Mouse (Mus musculus) heart, embryonic 10.5 days (tissue): ENCODE data around the gene Bpifb5. TPM values are rescaled to one million over a fixed set of nuclear protein-coding genes. Genes with fewer than 3 reads are reported as not detected.
"Not testable (repeated sequence)": the region's sequence is repeated elsewhere in the genome, so short reads cannot be mapped to it uniquely, and the experiment has no call there.

Source experiments
- DNase-seq: peaks from one replicate; pipeline ENCODE4 v3.0.0-alpha.2; 2017; ENCODE audit warnings: low spot score
- H3K27ac ChIP-seq: fragments of 300-500 bp; sonication (generic); 2 replicates; pipeline ENCODE4 v1.5.1; 2016; ENCODE audit warnings: mild to moderate bottlenecking
- H3K27me3 ChIP-seq: fragments of 300-500 bp; sonication (generic); 2 replicates; pipeline ENCODE4 v1.6.1; 2016; ENCODE audit warnings: mild to moderate bottlenecking; ENCODE audit not compliant: poor library complexity, insufficient read depth, severe bottlenecking
- H3K36me3 ChIP-seq: fragments of 300-500 bp; sonication (generic); 2 replicates; pipeline ENCODE4 v1.6.1; 2016; ENCODE audit warnings: mild to moderate bottlenecking, moderate library complexity
- H3K4me1 ChIP-seq: fragments of 300-500 bp; sonication (generic); 2 replicates; pipeline ENCODE4 v1.6.1; 2016; ENCODE audit warnings: mild to moderate bottlenecking
- H3K4me3 ChIP-seq: fragments of 300-500 bp; sonication (generic); 2 replicates; pipeline ENCODE4 v1.5.1; 2016; ENCODE audit warnings: mild to moderate bottlenecking, moderate library complexity
- H3K9me3 ChIP-seq: fragments of 300-500 bp; sonication (generic); 2 replicates; pipeline ENCODE4 v1.6.1; 2016; ENCODE audit warnings: mild to moderate bottlenecking, moderate library complexity
- WGBS: fragments of 180-500 bp; shearing (Covaris S2); methylation state at CpG from one replicate; pipeline ENCODE4 v1.1.7; 2016; 5-methylcytosine and 5-hydroxymethylcytosine counted together
- polyA plus RNA-seq: library from polyadenylated mRNA; unstranded; fragments of >200 nt; fragmentation: Nextera tagmentation; extraction: Ambion mirVana; gene quantifications from 2 replicates; pipeline ENCODE4 v1.2.1, GENCODE M21; 2016

Gene Bpifb5
- polyA plus RNA-seq, 1 experiment from 2014 or later = 0.51 TPM

DNA sequence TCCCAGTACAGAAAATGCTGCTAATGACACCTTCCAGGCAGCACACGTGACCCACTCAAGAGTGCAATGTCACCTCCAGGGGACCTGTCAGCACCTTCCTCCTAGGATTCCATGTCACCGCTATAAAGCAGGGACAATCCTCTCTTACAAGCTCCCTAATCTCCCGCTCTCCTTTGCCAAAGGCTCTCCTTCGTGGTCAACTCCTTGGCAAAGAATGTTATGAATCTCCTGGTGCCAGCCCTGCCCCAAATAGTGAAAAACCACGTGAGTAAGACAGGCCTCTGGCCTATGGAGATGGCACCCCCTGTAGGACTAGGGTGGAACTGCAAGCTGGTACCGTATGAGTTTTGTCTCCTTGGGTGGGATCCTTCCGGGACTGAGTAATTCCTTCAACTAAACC is 16.6 kb upstream of the Bpifb5 start:
- Histone ChIP-seq H3K27ac (0 out of 2 replicates have a peak overlapping the region, but pooled peaks have one; percentile 1), H3K36me3 (no peaks in the 10 kb centered on the region), H3K4me1 (peaks cover 20% of the 10 kb centered on the region), H3K4me3 (no peak overlapping the region), H3K9me3 (no peaks in the 10 kb centered on the region), H3K27me3 (peaks cover 11% of the 10 kb centered on the region; the same call in 1 of the 2 replicates)
- WGBS = 33% methylated on average over 7 of the region's 7 CpGs
- DNase-seq = peak; percentile 82

DNA sequence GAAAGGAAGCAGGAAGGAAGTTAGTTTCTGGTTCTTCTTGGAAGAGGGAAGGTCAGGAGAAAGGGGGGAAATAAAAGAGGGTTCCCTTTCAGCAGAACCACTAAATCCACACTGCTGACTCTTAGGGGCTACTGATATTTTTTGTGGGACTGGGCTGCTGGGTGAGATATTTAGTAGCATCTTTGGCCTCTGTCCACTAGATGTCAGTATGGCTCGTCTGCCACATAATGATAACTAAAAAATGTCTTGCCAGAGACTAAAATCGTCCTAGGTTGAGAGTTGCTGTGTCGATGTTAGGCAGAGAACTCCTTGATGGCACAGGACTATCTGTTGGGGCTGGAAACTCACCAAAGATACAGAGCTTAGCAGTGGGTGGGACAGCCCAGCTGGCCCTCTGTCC is 14.4 kb upstream of the Bpifb5 start:
- Histone ChIP-seq H3K4me1 (peaks cover 20% of the 10 kb centered on the region), H3K27ac (no peak overlapping the region), H3K4me3 (no peak overlapping the region), H3K9me3 (no peaks in the 10 kb centered on the region), H3K36me3 (no peaks in the 10 kb centered on the region), H3K27me3 (peaks cover 24% of the 10 kb centered on the region)
- DNase-seq = no peak
- 13% methylated on average over 3 of the region's 3 CpGs for WGBS

DNA sequence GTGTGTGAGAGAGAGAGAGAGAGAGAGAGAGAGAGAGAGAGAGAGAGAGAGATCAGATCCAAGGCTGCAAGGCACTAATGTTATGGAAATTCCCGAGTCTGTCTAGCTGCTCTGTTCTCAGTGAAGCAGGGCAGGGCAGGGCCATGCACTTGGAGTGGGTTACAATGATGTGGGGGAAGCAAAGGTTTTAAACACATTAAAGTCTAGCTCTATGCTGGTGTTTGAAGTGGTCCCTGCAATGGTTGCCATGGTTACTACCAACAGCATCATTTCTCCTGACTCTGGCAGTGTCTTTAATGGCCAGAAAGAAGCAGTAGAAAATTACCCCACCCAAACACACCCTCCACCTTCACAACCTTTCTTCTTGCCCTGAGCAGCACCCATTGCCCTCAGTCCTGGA is 12.4 kb upstream of the Bpifb5 start:
- Histone ChIP-seq H3K27ac (no peak overlapping the region), H3K27me3 (peaks cover 22% of the 10 kb centered on the region), H3K4me1 (peaks cover 18% of the 10 kb centered on the region), H3K36me3 (no peaks in the 10 kb centered on the region), H3K9me3 (no peaks in the 10 kb centered on the region), H3K4me3 (no peak overlapping the region)
- DNase-seq = no peak
- WGBS = 69% methylated on average over 1 of the region's 1 CpGs

DNA sequence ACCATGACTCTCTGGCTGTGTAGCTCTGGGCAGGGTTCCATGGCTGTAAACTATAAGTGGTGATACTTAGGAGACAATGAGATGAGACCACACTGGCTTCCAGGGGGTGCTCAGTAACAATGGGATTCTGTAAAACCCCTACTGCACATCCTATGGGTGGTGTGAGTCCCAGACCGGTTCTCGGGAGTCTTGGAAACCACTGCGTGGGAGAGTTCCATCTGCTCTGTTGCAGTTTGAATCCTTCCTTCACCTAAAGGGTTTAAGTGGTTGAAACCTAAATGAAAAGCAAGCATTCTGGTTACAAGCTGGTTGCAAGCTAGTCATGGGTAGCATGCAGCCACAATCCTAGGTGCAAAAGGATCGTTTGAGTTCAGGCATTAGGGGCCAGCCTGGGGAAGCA is 11.7 kb upstream of the Bpifb5 start:
- peaks cover 10% of the 10 kb centered on the region for H3K4me1 ChIP-seq
- H3K27me3 ChIP-seq = peaks cover 22% of the 10 kb centered on the region
- 85% methylated on average over 4 of the region's 4 CpGs for WGBS
- H3K27ac ChIP-seq = no peak overlapping the region
- H3K36me3 ChIP-seq = no peaks in the 10 kb centered on the region
- no peaks in the 10 kb centered on the region for H3K9me3 ChIP-seq
- DNase-seq = no peak
- no peak overlapping the region for H3K4me3 ChIP-seq

DNA sequence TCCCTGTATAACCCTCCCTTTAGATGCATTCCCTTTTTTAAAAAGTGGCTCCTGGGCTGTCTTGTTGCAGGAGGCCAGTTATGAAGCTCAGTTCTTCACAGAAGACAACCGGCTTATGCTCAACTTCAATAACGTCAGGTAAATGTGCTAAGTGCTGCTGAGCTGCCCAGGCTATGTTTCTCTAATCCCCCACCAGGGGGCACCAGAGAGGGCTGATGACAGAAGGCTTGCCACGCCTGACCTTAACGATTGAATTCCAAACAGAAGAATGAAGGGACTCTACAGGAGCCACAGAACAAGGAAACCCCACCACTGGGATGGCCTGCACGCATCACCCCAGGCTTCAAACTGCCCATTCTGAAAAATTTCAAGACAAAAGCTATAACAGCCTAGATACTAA is 8.4 kb upstream of the Bpifb5 start:
- Histone ChIP-seq H3K4me1 (no peaks in the 10 kb centered on the region), H3K27ac (no peak overlapping the region), H3K36me3 (no peaks in the 10 kb centered on the region), H3K4me3 (no peak overlapping the region), H3K27me3 (peaks cover 22% of the 10 kb centered on the region), H3K9me3 (no peaks in the 10 kb centered on the region)
- peak; percentile 85 for DNase-seq
- 15% methylated on average over 5 of the region's 5 CpGs for WGBS

DNA sequence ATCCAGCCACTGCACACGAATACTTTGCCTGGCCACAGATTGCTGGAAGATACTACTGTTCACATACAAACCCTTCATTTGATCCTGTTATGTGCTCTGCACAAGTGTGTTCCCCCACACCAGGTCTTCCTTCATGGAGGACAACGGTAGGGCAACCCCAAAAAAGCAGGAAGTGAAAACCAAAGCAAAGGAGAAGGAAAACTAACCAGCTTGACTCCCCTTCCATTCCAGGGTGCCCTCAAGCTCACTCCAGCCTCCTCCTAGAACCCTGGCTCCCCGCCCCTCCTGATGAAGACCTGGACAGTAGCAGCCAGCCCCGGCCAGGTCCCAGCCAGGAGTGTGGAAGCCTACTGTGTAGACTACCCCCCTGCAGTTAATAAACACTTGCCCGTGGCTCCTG is 3.6 kb upstream of the Bpifb5 start:
- no peak overlapping the region for H3K27ac ChIP-seq
- H3K27me3 ChIP-seq = no peaks in the 10 kb centered on the region
- peaks cover 23% of the 10 kb centered on the region for H3K4me1 ChIP-seq
- no peaks in the 10 kb centered on the region for H3K9me3 ChIP-seq
- DNase-seq = no peak
- no peak overlapping the region for H3K4me3 ChIP-seq
- WGBS = 72% methylated on average over 5 of the region's 5 CpGs
- H3K36me3 ChIP-seq = no peaks in the 10 kb centered on the region

DNA sequence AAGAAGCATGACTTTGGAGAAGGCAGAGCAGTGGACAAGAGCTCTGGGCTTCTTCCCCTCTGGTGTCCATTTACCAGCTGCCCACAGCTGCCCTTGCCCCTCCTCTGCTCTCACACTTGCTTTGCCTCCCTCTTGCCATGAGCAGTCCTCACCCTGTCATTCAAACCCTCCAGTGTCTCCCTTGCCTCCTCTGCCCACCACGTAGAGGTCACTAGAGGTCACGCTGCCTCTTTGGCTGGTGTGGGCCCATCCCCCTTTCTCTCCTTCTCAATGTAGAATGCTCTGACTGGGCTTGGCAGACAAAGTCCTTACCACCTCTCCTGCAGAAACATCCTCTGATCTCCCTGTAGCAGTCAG is 353 bp downstream of the Bpifb5 start:
- H3K4me3 ChIP-seq = peak overlapping the region; percentile 35
- H3K27ac ChIP-seq = peak overlapping the region; percentile 67

DNA sequence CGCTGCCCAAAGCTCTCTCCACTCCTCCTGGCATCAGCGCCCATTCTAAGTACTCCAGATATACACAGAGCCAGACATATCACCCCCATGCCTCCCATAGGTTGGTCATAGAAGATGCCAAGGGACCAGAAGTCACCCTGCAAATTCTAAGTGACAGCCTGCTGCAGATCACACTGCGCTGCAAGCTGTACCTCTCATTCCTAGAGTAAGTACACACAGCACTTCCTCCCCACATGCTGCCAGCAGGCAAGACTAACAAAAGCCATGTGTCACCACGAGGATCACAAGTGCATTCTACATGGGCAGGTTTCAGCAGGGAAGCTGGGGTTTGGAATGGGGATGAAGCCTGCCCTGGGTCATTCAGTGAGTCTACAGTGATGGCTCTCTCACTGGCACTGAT is 3.4 kb downstream of the Bpifb5 start:
- no peak overlapping the region for H3K27ac ChIP-seq
- no peak for DNase-seq

More for the DNA sequence above, 353 bp downstream of the Bpifb5 start:
- 21% methylated on average over 2 of the region's 2 CpGs for WGBS
- no peaks in the 10 kb centered on the region for H3K36me3 ChIP-seq
- no peaks in the 10 kb centered on the region for H3K9me3 ChIP-seq
- no peaks in the 10 kb centered on the region; the same call in 1 of the 2 replicates for H3K27me3 ChIP-seq
- peaks cover 42% of the 10 kb centered on the region for H3K4me1 ChIP-seq
- no peak for DNase-seq

DNA sequence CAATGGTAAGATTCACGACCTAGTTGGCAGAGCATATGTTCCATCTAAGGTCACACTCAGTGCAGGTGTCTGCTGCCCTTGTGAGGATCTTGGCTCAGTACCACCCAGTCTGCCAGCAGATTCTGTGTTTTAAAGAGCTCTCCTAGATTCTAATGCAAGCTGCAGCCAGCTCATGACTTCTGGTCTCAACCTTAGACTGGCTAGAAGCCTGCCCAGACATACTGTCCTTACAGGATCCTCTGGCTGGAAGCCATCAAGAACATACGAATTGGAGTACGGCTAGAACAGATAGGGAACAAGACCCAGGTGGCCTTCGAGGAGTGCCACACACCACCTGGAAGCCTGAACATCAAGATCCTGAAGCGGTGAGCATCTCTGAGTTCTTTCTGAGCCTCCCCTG is 4.3 kb downstream of the Bpifb5 start:
- peaks cover 39% of the 10 kb centered on the region for H3K4me1 ChIP-seq
- no peaks in the 10 kb centered on the region for H3K9me3 ChIP-seq
- no peak for DNase-seq
- WGBS = 78% methylated on average over 5 of the region's 5 CpGs
- H3K4me3 ChIP-seq = no peak overlapping the region
- H3K27ac ChIP-seq = no peak overlapping the region
- H3K36me3 ChIP-seq = no peaks in the 10 kb centered on the region
- peaks cover 7% of the 10 kb centered on the region; the same call in 1 of the 2 replicates for H3K27me3 ChIP-seq

More for the DNA sequence above, 3.4 kb downstream of the Bpifb5 start:
- 76% methylated on average over 4 of the region's 4 CpGs for WGBS
- Histone ChIP-seq H3K36me3 (no peaks in the 10 kb centered on the region), H3K4me1 (peaks cover 42% of the 10 kb centered on the region), H3K27me3 (peaks cover 7% of the 10 kb centered on the region; the same call in 1 of the 2 replicates), H3K4me3 (no peak overlapping the region), H3K9me3 (no peaks in the 10 kb centered on the region)

DNA sequence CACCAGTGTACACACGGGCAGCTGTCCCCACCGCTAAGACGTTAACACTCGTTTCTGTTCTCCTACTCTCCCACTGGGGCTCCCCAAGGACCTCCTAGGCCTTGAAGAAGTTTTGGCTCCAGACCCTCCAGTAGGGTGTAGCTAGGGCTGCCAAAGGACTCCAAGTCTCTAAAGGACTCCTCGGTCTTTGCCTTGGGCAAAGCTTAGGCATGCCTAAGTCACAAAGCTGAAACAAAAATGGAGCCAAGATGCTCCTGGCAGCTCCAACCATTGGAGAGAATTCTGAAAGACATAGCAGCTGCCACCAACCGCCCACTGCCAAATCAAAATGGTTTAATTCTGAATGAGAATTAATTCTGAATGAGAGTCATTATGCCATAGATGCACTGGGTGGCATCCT is 9.9 kb downstream of the Bpifb5 start:
- Histone ChIP-seq H3K4me3 (no peak overlapping the region), H3K9me3 (no peaks in the 10 kb centered on the region), H3K4me1 (peaks cover 3% of the 10 kb centered on the region; the same call in 1 of the 2 replicates), H3K27ac (no peak overlapping the region), H3K36me3 (no peaks in the 10 kb centered on the region), H3K27me3 (peaks cover 7% of the 10 kb centered on the region; the same call in 1 of the 2 replicates)
- 90% methylated on average over 6 of the region's 6 CpGs for WGBS
- DNase-seq = no peak

DNA sequence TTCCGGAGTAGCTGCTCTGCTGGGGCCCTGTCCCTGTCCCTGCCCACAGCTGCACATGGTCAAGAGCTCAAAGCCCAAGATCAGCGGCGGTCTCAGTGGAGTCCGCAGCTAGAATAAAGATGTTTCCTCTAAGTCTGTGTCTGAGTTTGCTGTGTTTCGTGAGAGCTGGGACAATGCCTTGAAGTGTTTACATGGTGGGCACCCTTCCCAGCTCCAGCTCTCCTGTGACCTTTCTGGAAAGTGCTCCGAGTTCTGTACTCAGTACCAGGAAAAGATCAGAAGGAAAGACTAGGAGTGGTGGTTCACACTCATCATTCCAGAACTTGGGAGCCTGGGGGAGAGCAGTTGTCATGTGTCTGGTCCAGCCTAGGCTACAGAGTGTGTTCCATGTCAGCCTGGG is 17.2 kb downstream of the Bpifb5 start:
- Histone ChIP-seq H3K4me1 (no peaks in the 10 kb centered on the region), H3K4me3 (no peak overlapping the region), H3K27me3 (no peaks in the 10 kb centered on the region), H3K36me3 (no peaks in the 10 kb centered on the region), H3K9me3 (no peaks in the 10 kb centered on the region), H3K27ac (no peak overlapping the region)
- no peak for DNase-seq
- WGBS = 79% methylated on average over 6 of the region's 6 CpGs

DNA sequence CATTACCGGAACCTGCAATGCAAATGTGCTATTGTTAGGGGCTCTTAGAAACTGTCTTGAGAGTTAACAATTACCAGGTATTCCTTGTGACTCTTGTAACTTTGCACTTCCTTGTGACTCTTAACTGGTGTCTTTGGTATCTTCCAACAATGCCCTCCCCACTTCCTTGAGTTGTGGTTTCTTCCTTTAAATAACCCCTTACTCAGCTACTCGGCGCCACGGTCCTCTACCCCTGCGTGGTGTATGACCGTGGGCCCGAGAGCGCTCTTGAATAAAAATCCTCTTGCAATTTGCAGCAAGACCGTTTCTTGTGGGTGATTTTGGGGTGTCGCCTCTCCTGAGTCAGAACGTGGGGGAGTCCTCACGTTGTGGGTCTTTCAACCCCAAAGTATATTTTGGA is 19.2 kb downstream of the Bpifb5 start:
- not testable (repeated sequence) for H3K27ac ChIP-seq, H3K27me3 ChIP-seq, DNase-seq, H3K9me3 ChIP-seq, H3K4me3 ChIP-seq, H3K36me3 ChIP-seq, H3K4me1 ChIP-seq
- WGBS = 91% methylated on average over 11 of the region's 12 CpGs

DNA sequence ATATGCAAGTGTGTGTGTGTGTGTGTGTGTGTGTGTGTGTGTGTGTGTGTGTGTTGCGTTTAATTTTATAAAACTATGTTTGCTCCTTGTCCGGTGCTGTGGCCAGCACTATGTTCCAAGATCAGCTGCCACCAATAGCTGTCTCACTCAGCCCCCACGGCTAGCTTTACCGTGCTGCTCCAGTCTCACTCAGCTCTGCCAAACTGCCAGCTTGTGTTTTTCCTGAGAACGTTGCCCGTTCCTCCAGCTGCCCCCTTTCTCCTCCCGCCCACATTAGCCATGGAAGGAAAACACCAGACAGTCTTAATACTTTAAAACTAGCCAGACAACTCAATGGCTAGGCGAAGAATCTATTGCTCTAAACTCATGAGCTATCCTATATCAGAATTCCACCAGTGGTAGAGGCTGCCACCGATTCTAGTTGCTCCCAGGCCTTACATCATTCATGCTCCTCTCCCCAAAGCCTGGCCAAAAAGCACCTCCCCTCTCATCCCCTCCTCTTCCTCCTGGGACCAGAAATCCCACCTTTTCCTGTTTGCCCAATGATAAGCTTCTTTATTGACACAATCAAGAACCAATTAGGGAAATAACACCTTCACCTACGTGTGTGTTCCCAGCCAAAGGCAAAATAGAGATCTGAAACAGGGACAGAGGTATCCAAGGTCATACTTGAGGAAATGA is 20.0 kb downstream of the Bpifb5 start:
- Histone ChIP-seq H3K4me3 (no peak overlapping the region), H3K27me3 (no peaks in the 10 kb centered on the region), H3K4me1 (no peaks in the 10 kb centered on the region), H3K9me3 (no peaks in the 10 kb centered on the region), H3K36me3 (no peaks in the 10 kb centered on the region), H3K27ac (no peak overlapping the region)
- no peak for DNase-seq
- 81% methylated on average over 10 of the region's 10 CpGs for WGBS

DNA sequence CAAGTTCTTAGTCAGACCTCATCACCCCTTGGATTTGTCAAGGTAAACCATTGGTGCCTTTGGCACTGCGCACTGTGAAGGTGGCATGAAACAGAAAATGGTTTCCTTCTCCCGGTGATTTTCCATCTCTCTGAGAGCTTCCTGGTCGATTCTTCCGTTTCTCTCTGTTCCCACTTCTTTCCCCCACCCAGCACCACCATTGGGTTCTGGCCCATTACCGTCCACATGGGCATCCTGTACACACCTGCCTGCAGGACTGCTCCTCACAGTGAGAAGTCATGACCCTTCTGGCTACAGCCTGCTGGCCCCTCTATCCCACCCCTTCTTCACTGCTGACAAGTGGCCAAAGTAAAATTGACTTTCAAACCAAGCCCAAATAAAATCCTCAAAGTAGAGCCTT is 21.8 kb downstream of the Bpifb5 start:
- H3K4me1 ChIP-seq = no peaks in the 10 kb centered on the region
- no peaks in the 10 kb centered on the region for H3K9me3 ChIP-seq
- DNase-seq = peak; percentile 55
- no peaks in the 10 kb centered on the region for H3K36me3 ChIP-seq
- H3K27ac ChIP-seq = no peak overlapping the region
- no peak overlapping the region for H3K4me3 ChIP-seq
- 90% methylated on average over 5 of the region's 5 CpGs for WGBS
- H3K27me3 ChIP-seq = no peaks in the 10 kb centered on the region
